Mouse (Mus musculus) frontal cortex, adult (tissue): Measurements from ENCODE around the gene Nr2c2ap.

Experiments
- ATAC-seq: cut with Nextera tagmentation; 2 replicates; pipeline ENCODE4 v1.9.2; 2017; ENCODE audit warnings: mild to moderate bottlenecking, moderate library complexity, mixed read lengths; ENCODE audit not compliant: low TSS enrichment

Nr2c2ap gene

GRCm38 (mm10) chr8:70131166-70131883 is at the start of gene Nr2c2ap:
Gene Nr2c2ap, plus strand, starts transcription at chr8:70131333.
- ATAC-seq: peak; percentile 81

- ATAC-seq: no peak
Measured at GRCm38 (mm10) chr8:70081976-70082375, 49.2 kb upstream of the Nr2c2ap start.

- ATAC-seq: peak; percentile 51
Measured at GRCm38 (mm10) chr8:70083285-70083684, 47.8 kb upstream of the Nr2c2ap start, which contains the start of gene Hapln4. Gene Hapln4, plus strand, starts transcription at chr8:70083457.

GRCm38 (mm10) chr8:70084191-70085065 is 46.7 kb upstream of the Nr2c2ap start:
- no peak for ATAC-seq

- no peak for ATAC-seq
Measured at GRCm38 (mm10) chr8:70086151-70086550, 45.0 kb upstream of the Nr2c2ap start.

GRCm38 (mm10) chr8:70087237-70087636 is 43.9 kb upstream of the Nr2c2ap start:
- no peak for ATAC-seq

- peak; percentile 56 for ATAC-seq
Measured at GRCm38 (mm10) chr8:70087836-70088650, 43.1 kb upstream of the Nr2c2ap start.

GRCm38 (mm10) chr8:70089296-70089960 is 41.7 kb upstream of the Nr2c2ap start:
- peak; percentile 36 for ATAC-seq

GRCm38 (mm10) chr8:70092786-70093185 is 38.3 kb upstream of the Nr2c2ap start:
- ATAC-seq: 0 out of 2 replicates have a peak, but pooled peaks have one; percentile 25

GRCm38 (mm10) chr8:70099276-70099675 is 31.9 kb upstream of the Nr2c2ap start:
- peak; percentile 62 for ATAC-seq

GRCm38 (mm10) chr8:70100241-70100640 is 30.9 kb upstream of the Nr2c2ap start:
- peak; percentile 50 for ATAC-seq

- peak; percentile 26 for ATAC-seq
Measured at GRCm38 (mm10) chr8:70104506-70104905, 26.6 kb upstream of the Nr2c2ap start.

GRCm38 (mm10) chr8:70104922-70105321 is 26.2 kb upstream of the Nr2c2ap start:
- peak; percentile 5; the same call in 1 of the 2 replicates for ATAC-seq

- no peak for ATAC-seq
Measured at GRCm38 (mm10) chr8:70110451-70110850, 20.7 kb upstream of the Nr2c2ap start.

- ATAC-seq: no peak
Measured at GRCm38 (mm10) chr8:70111192-70111795, 19.8 kb upstream of the Nr2c2ap start.

GRCm38 (mm10) chr8:70112401-70113016 is 18.6 kb upstream of the Nr2c2ap start:
- ATAC-seq: no peak

GRCm38 (mm10) chr8:70114488-70114887 is 16.6 kb upstream of the Nr2c2ap start:
- ATAC-seq: no peak

- no peak for ATAC-seq
Measured at GRCm38 (mm10) chr8:70114892-70115291, 16.2 kb upstream of the Nr2c2ap start.

- ATAC-seq: no peak
Measured at GRCm38 (mm10) chr8:70117611-70118010, 13.5 kb upstream of the Nr2c2ap start.
